Mouse (Mus musculus) liver, postnatal 0 days (tissue): ENCODE data around the gene Blvrb.

Experiments
- CTCF ChIP-seq: sonication (generic); IDR thresholded peaks from 2 replicates; pipeline ENCODE4 v1.5.1; 2016; ENCODE audit warnings: antibody characterized with exemption, low read depth
- EP300 ChIP-seq: IDR thresholded peaks from 2 replicates; pipeline ENCODE4 v1.6.1; 2016; ENCODE audit warnings: antibody characterized with exemption, low read depth, mild to moderate bottlenecking

GRCm38 (mm10) chr7:27479750-27480149, 32.0 kb downstream of the Blvrb start:
- TF ChIP-seq EP300 (no peak), CTCF (no peak)
